Comparison of ENCODE assay signal across 16 mouse cellular contexts in genomic region chr10:75477034-75477433, GRCm38 (mm10). TPM values are rescaled to one million over a fixed set of nuclear protein-coding genes. Genes with fewer than 3 reads are reported as not detected.
DNase-seq lines count a peak whose midpoint lies in the region; ATAC-seq and TF ChIP-seq lines count a peak whose summit lies in the region.
"Had no signal": no experiment of that assay in that cellular context is flagged by ENCODE, and none has a peak within 500 bp of the region (broad histone marks: within the 10 kb centered on the region; RNA-seq: fewer than 3 reads in every experiment).

No protein-coding gene starts in this region.

- CTCF ChIA-PET in Patski (lab: Charles Lee) = interaction anchor here (0.9 kb wide), 1 partner anchor 37 kb away, joined by 3 read pairs; no protein-coding TSS in a partner anchor

- no peak for ATAC-seq in Patski
- no peak for ATAC-seq in forebrain, embryonic 15.5 days (replicated peaks)
- ATAC-seq: CD4-positive, CD25-positive, alpha-beta regulatory T cell, adult 4 months; midbrain, embryonic 15.5 days had no signal

- in situ Hi-C loops in Patski (cut with MboI; ENCODE audit: low pct_unique_long_range_greater_than_20kb) = no loop called here

- no peak overlapping the region for H3K4me3 ChIP-seq in left cerebral cortex, adult 2 months
- H3K4me3 ChIP-seq in forebrain, embryonic 15.5 days = no peak overlapping the region
- H3K4me3 ChIP-seq: embryonic facial prominence, embryonic 13.5 days; forebrain, embryonic 12.5 days; hindbrain, embryonic 12.5 days; midbrain, embryonic 15.5 days; neural tube, embryonic 12.5 days had no signal

- H3K27me3 ChIP-seq in Patski = no peaks in the 10 kb centered on the region
- no peaks in the 10 kb centered on the region for H3K27me3 ChIP-seq in forebrain, embryonic 15.5 days
- H3K27me3 ChIP-seq: embryonic facial prominence, embryonic 13.5 days; forebrain, embryonic 12.5 days; hindbrain, embryonic 12.5 days; midbrain, embryonic 15.5 days; neural tube, embryonic 12.5 days had no signal

- H3K9ac ChIP-seq in forebrain, embryonic 15.5 days (replicated peaks) = no peak overlapping the region
- H3K9ac ChIP-seq: embryonic facial prominence, embryonic 13.5 days; forebrain, embryonic 12.5 days; hindbrain, embryonic 12.5 days; midbrain, embryonic 15.5 days; neural tube, embryonic 12.5 days had no signal

- peaks cover 5% of the 10 kb centered on the region for H3K4me1 ChIP-seq in forebrain, embryonic 15.5 days
- H3K4me1 ChIP-seq: neural tube, embryonic 12.5 days had no signal

- intact Hi-C loops in left cerebral cortex, postnatal 4 days (cut with DNase I) = no loop called here
- intact Hi-C loops in left cerebral cortex, adult 2 months (cut with DNase I) = no loop called here

- no peaks in the 10 kb centered on the region for H3K9me3 ChIP-seq in forebrain, embryonic 15.5 days
- H3K9me3 ChIP-seq: embryonic facial prominence, embryonic 13.5 days; forebrain, embryonic 12.5 days; hindbrain, embryonic 12.5 days; midbrain, embryonic 15.5 days; neural tube, embryonic 12.5 days had no signal

- H3K36me3 ChIP-seq in forebrain, embryonic 15.5 days = no peaks in the 10 kb centered on the region
- H3K36me3 ChIP-seq: embryonic facial prominence, embryonic 13.5 days; forebrain, embryonic 12.5 days; hindbrain, embryonic 12.5 days; midbrain, embryonic 15.5 days; neural tube, embryonic 12.5 days had no signal

- DNase-seq in gastrocnemius, adult 18-20 months (ENCODE audit: low spot score) = peak; percentile 46
- DNase-seq in gastrocnemius, postnatal 10 days = no peak
- peak; percentile 18 for DNase-seq in left cerebral cortex, postnatal 4 days
- no peak for DNase-seq in left cerebral cortex, adult 2 months (ENCODE audit: extremely low spot score in 1 of 2, low spot score in 2 of 2)
- DNase-seq in Patski (ENCODE audit: low read depth, low spot score) = peak; percentile 35
- DNase-seq in gastrocnemius, postnatal 25 days = peak; percentile 58
- no peak for DNase-seq in spleen, postnatal 36 days (ENCODE audit: low spot score in 2 of 2)
- DNase-seq: cerebellum, adult 2 months; retina, postnatal 1 day had no signal

- POLR2A ChIA-PET in Patski (lab: Charles Lee) = no interaction called here

- H3K27ac ChIP-seq in left cerebral cortex, adult 2 months = no peak overlapping the region
- H3K27ac ChIP-seq in forebrain, embryonic 15.5 days (replicated peaks) = no peak overlapping the region
- H3K27ac ChIP-seq: embryonic facial prominence, embryonic 13.5 days; forebrain, embryonic 12.5 days; hindbrain, embryonic 12.5 days; midbrain, embryonic 15.5 days; neural tube, embryonic 12.5 days had no signal

- TF ChIP-seq CTCF in left cerebral cortex, adult 2 months (IDR thresholded peaks at IDR 0.05) = no peak
- TF ChIP-seq CTCF in Patski (IDR thresholded peaks at IDR 0.05) = no peak

- 83% methylated on average over 9 of the region's 9 CpGs for WGBS in forebrain, embryonic 15.5 days

- no peak overlapping the region for H3K4me2 ChIP-seq in forebrain, embryonic 15.5 days (replicated peaks)
- H3K4me2 ChIP-seq: embryonic facial prominence, embryonic 13.5 days; forebrain, embryonic 12.5 days; hindbrain, embryonic 12.5 days; midbrain, embryonic 15.5 days; neural tube, embryonic 12.5 days had no signal

RNA-seq across cellular contexts. Expression of gene Snrpd3, which starts 40.3 kb away (rescaled TPM):
- 10 to 100 TPM; 76.2 to 80.2 TPM for total RNA-seq in gastrocnemius, adult 18-20 months (2021)
- 100 to 1,000 TPM; 126 to 134 TPM for total RNA-seq in gastrocnemius, postnatal 10 days (2021)
- 100 to 1,000 TPM; 119 to 120 TPM for total RNA-seq in left cerebral cortex, postnatal 4 days (2021)
- total RNA-seq in left cerebral cortex, adult 2 months (2021) = 10 to 100 TPM; 65.4 to 73.4 TPM
- polyA plus RNA-seq in Patski (2021) = 203 TPM
- 10 to 100 TPM; 67.4 to 70.3 TPM for total RNA-seq in gastrocnemius, postnatal 25 days (2021)
- polyA plus RNA-seq in forebrain, embryonic 15.5 days (2015; fragmentation: Nextera tagmentation; extraction: Ambion mirVana) = 155 and 156 TPM in 2 replicates

RNA-seq across cellular contexts. Expression of gene Gucd1, which starts 40.7 kb away (rescaled TPM):
- 10 to 100 TPM; 43.6 to 61.5 TPM for total RNA-seq in gastrocnemius, adult 18-20 months (2021)
- 10 to 100 TPM; 46.9 to 47.5 TPM for total RNA-seq in gastrocnemius, postnatal 10 days (2021)
- total RNA-seq in left cerebral cortex, postnatal 4 days (2021) = 10 to 100 TPM; 21.5 to 23.8 TPM
- 10 to 100 TPM; 16.8 to 18.1 TPM for total RNA-seq in left cerebral cortex, adult 2 months (2021)
- polyA plus RNA-seq in Patski (2021) = 19.7 TPM
- total RNA-seq in gastrocnemius, postnatal 25 days (2021) = 10 to 100 TPM; 50.4 to 52.1 TPM
- polyA plus RNA-seq in forebrain, embryonic 15.5 days (2015; fragmentation: Nextera tagmentation; extraction: Ambion mirVana) = 20.1 and 20.2 TPM in 2 replicates

Comparison
In these comparisons a context has a peak if more than half of its experiments do, and no peak if none do; other contexts are left out.
1. DNase-seq: peak in gastrocnemius, adult 18-20 months (single experiment), left cerebral cortex, postnatal 4 days (single experiment), Patski (single experiment) and gastrocnemius, postnatal 25 days (single experiment); none in gastrocnemius, postnatal 10 days (single experiment), left cerebral cortex, adult 2 months (0 of 2) and spleen, postnatal 36 days (0 of 2).